In the genomic region with DNA sequence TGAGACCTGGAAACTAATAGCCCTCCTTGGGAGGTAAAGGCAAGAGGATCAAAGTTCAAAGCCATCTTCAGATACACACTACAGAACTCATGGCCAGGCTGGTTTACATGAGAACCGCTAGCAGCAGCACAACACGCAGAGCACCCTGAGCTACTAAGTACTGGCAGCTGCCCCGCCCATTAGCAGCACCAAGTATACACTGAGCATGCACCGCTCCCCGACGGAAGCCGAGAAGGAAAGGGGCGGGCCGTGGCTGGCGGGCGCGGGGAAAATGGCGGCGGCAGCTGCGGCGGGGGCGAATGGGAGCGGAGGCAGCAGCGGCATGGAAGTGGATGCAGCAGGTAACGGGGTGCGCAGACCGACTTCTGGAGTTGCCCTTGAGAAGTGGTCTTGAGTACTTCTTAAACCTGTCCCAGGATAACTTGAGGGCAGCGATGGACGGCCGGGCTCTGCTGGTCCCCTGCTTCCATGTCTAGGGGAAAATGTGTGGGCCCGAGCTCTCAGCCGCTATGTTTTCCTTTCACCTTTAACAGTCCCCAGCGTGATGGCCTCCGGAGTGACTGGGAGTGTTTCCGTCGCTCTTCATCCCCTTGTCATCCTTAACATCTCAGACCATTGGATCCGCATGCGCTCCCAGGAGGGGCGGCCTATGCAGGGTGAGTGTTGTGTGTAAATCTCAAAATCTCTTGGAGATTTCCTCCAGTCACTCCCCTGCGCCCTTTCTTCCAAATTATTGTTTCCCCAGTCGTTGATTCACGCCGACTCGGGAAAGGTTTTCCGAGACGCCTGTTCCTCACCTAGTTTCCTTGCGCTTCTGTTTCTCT, we compare ENCODE assay signal across 8 mouse cellular contexts. TPM values are rescaled to one million over a fixed set of nuclear protein-coding genes. Genes with fewer than 3 reads are reported as not detected.
A peak's percentile ranks its signal among the peaks of the same experiment; 100 is the strongest.
DNase-seq lines count a peak whose midpoint lies in the region; ATAC-seq lines count a peak whose summit lies in the region.

Gene Cops6, plus strand, starts transcription at position 230 of the 824 bp plus-strand sequence.

- H3K4me2 ChIP-seq in kidney, embryonic 15.5 days, result peak within 1 kb of the TSS; percentile 61

- H3K27me3 ChIP-seq in heart, embryonic 10.5 days (ENCODE audit: insufficient read depth, poor library complexity, severe bottlenecking), result no peaks in the 10 kb centered on the region
- H3K27me3 ChIP-seq in kidney, embryonic 15.5 days, result no peaks in the 10 kb centered on the region

- H3K4me1 ChIP-seq in heart, embryonic 10.5 days, result peaks cover 11% of the 10 kb centered on the region
- peaks cover 22% of the 10 kb centered on the region for H3K4me1 ChIP-seq in kidney, embryonic 15.5 days

- peak within 1 kb of the TSS; percentile 81 for H3K9ac ChIP-seq in kidney, embryonic 15.5 days

- peaks cover 39% of the 10 kb centered on the region for H3K36me3 ChIP-seq in heart, embryonic 10.5 days
- H3K36me3 ChIP-seq in kidney, embryonic 15.5 days, result peaks cover 39% of the 10 kb centered on the region

- H3K9me3 ChIP-seq in heart, embryonic 10.5 days, result no peaks in the 10 kb centered on the region
- no peaks in the 10 kb centered on the region for H3K9me3 ChIP-seq in kidney, embryonic 15.5 days (replicated peaks)

- WGBS in heart, embryonic 10.5 days, result under 1% methylated on average over 42 of the region's 42 CpGs
- WGBS in kidney, embryonic 15.5 days, result 1% methylated on average over 42 of the region's 42 CpGs

- peak within 1 kb of the TSS; percentile 90 for H3K27ac ChIP-seq in heart, embryonic 10.5 days
- peak within 1 kb of the TSS; percentile 82 for H3K27ac ChIP-seq in kidney, embryonic 15.5 days

- ATAC-seq in erythroblast, adult 5-6 weeks (replicated peaks; ENCODE audit: low FRiP score, poor library complexity, severe bottlenecking), result peak; percentile 96
- ATAC-seq in kidney, embryonic 15.5 days (replicated peaks; ENCODE audit: low FRiP score), result peak; percentile 96
- peak; percentile 96 for ATAC-seq in monocyte, adult 5-6 weeks (replicated peaks; ENCODE audit: insufficient number of reproducible peaks, low FRiP score, low TSS enrichment, poor library complexity, severe bottlenecking)

- H3K4me3 ChIP-seq in heart, embryonic 10.5 days, result peak within 1 kb of the TSS; percentile 76
- peak within 1 kb of the TSS; percentile 79 for H3K4me3 ChIP-seq in kidney, embryonic 15.5 days (replicated peaks)

- DNase-seq in A20 (ENCODE audit: low read depth, low spot score) (peak; percentile 93), liver (peak; percentile 94)
- peak; percentile 97 for DNase-seq in brain, adult 2 months (ENCODE audit: low read depth, low spot score)
- peak; percentile 97 for DNase-seq in heart, embryonic 10.5 days (ENCODE audit: low spot score)
- peak; percentile 93 to 97 for DNase-seq in spleen, postnatal 4 days (ENCODE audit: low spot score in 2 of 2)

RNA-seq across cellular contexts. Expression of gene Cops6, which starts in this region (rescaled TPM):
- 23.0 and 62.8 TPM in 2 replicates for total RNA-seq in erythroblast, adult 5-6 weeks (2015; ENCODE audit: low replicate concordance)
- 17.0 and 19.7 TPM in 2 replicates for total RNA-seq in erythroblast, adult 5-6 weeks (2017; ENCODE audit: low replicate concordance)
- 366 and 394 TPM in 2 replicates for polyA plus RNA-seq in heart, embryonic 10.5 days (2016; fragmentation: Nextera tagmentation; extraction: Ambion mirVana)
- polyA plus RNA-seq in kidney, embryonic 15.5 days (2015; fragmentation: Nextera tagmentation; extraction: Ambion mirVana), result 306 and 316 TPM in 2 replicates
- total RNA-seq in monocyte, adult 5-6 weeks (2017), result 23.6 to 44.1 TPM (median 36.4 TPM) in 3 replicates

Comparison
In these comparisons a context has a peak if more than half of its experiments do, and no peak if none do; other contexts are left out.
1. Peak in every context shown above with its lines: DNase-seq, ATAC-seq, H3K4me3 ChIP-seq and H3K27ac ChIP-seq.